Mouse (Mus musculus) layer of hippocampus, adult 9-10 months (tissue): ENCODE data around the gene Mup18.
"Not testable (repeated sequence)": the region's sequence is repeated elsewhere in the genome, so short reads cannot be mapped to it uniquely, and the experiment has no call there.

Experiments
- DNase-seq: peaks from one replicate; pipeline ENCODE4 v3.0.0; 2022; ENCODE audit warnings: low spot score

The Mup18 gene

GRCm38 (mm10) chr4:61674036-61674435 is at the start of gene Mup18:
Gene Mup18 (minus strand): TSS chr4:61674136.
- DNase-seq: not testable (repeated sequence)

DNA sequence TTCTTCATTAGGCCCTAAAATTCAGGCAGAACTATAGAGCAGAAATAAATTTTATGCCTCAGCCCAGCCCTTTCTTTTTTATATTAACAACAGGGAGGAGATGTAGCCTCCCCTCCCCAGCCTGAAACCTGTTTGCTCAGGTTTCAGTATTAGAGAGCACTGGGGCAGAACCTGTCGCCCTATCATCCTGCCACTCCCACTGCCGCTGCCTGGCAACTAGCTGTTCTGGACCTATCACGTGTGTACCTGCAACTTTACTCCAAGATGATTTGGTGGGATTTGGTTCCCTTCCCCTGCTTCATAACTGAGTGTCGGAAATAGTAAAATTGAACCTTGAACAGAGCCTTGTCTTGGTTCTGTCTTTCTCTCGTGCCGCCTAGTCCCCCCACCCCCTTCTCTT is 40.4 kb upstream of the Mup18 start:
- not testable (repeated sequence) for DNase-seq
